Mouse (Mus musculus) embryonic facial prominence, embryonic 10.5 days (tissue): ENCODE results near the gene Stk36. TPM values are rescaled to one million over a fixed set of nuclear protein-coding genes. Genes with fewer than 3 reads are reported as not detected.

ENCODE experiments used
- microRNA-seq: library from miRNA; unstranded; fragments of <30 nt; microRNA quantifications from one replicate; pipeline ENCODE4, GENCODE M21; 2017
- polyA plus RNA-seq: library from polyadenylated mRNA; unstranded; fragments of >200 nt; fragmentation: Nextera tagmentation; extraction: Ambion mirVana; gene quantifications from 2 replicates; pipeline ENCODE4 v1.2.1, GENCODE M21; 2016

Gene Stk36
- polyA plus RNA-seq, 1 experiment from 2014 or later: 12.4 TPM

Small RNAs within 50 kb of the gene (microRNA-seq; reads per million reads assigned to microRNA genes)
- not detected for gene Gm25035

Other genes with a start within 250 kb of the Stk36 start
- 0.22 and 0.28 TPM in 2 replicates for gene Catip, start 239.3 kb upstream of the Stk36 start, polyA plus RNA-seq
- 1.7 and 2.1 TPM in 2 replicates for gene Slc11a1, start 226.2 kb upstream of the Stk36 start, polyA plus RNA-seq
- gene Ctdsp1, start 209.9 kb upstream of the Stk36 start, polyA plus RNA-seq: 42.2 and 49.0 TPM in 2 replicates
- 0.26 and 0.37 TPM in 2 replicates for gene Vil1, start 192.1 kb upstream of the Stk36 start, polyA plus RNA-seq
- gene Cnot9, start 95.4 kb upstream of the Stk36 start, polyA plus RNA-seq: 109 and 113 TPM in 2 replicates
- gene Plcd4, start 58.6 kb upstream of the Stk36 start, polyA plus RNA-seq: 0.59 and 0.87 TPM in 2 replicates
- gene Usp37, start 57.2 kb upstream of the Stk36 start, polyA plus RNA-seq: 45.8 and 47.0 TPM in 2 replicates
- gene Zfp142, start 13.2 kb upstream of the Stk36 start, polyA plus RNA-seq: 9.5 and 10.5 TPM in 2 replicates
- 16.1 and 18.1 TPM in 2 replicates for gene Bcs1l, start 13.2 kb upstream of the Stk36 start, polyA plus RNA-seq
- gene Rnf25, start within 50 bp of the Stk36 start, polyA plus RNA-seq: 35.2 and 39.0 TPM in 2 replicates
- gene Ttll4, start 60.3 kb downstream of the Stk36 start, polyA plus RNA-seq: 49.9 and 59.4 TPM in 2 replicates
- 12.1 and 12.8 TPM in 2 replicates for gene Cyp27a1, start 112.1 kb downstream of the Stk36 start, polyA plus RNA-seq
- gene Prkag3, start 147.8 kb downstream of the Stk36 start, polyA plus RNA-seq: 0.11 TPM in 1 of 2 replicates, not detected in the other
- gene Wnt6, start 170.4 kb downstream of the Stk36 start, polyA plus RNA-seq: 26.5 and 26.6 TPM in 2 replicates
- gene Wnt10a, start 190.1 kb downstream of the Stk36 start, polyA plus RNA-seq: 0.70 and 1.2 TPM in 2 replicates